In the genomic region with DNA sequence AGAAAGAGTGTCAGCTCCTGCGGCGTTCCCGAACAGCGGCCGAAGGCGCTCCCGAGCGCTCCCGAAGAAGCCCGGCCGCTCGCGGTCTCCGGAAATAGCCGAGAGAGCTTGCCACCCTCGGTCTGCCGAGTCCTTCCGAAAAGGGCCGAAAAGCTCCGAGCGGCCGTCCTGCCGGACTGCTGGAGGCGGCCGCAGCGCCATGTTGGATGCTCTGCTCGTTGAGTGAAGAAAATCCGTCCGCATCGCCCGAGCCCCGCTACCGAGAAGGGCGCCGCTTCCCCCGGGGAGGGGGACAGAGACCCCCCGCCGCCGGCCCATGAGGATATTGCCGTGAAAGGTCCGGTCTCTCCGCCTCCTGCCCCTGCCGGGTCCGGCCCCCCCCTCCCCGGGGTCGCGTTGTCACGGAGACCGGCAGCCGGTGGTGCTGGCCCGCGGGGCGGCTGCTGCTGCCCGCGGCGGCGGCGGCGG, we compare ENCODE assay signal across 8 mouse cellular contexts. TPM values are rescaled to one million over a fixed set of nuclear protein-coding genes. Genes with fewer than 3 reads are reported as not detected.
DNase-seq lines count a peak whose midpoint lies in the region; ATAC-seq and TF ChIP-seq lines count a peak whose summit lies in the region.

No protein-coding gene starts in this region.

- H3K4me3 ChIP-seq in ES-E14 (ENCODE audit: insufficient read depth in 1 of 2, low read depth in 1 of 2, low read length in 2 of 2, poor library complexity in 1 of 2, severe bottlenecking in 1 of 2), result peak overlapping the region; percentile 77 to 97
- H3K4me3 ChIP-seq in forebrain, embryonic 16.5 days (replicated peaks; ENCODE audit: low read length), result peak overlapping the region; percentile 98
- H3K4me3 ChIP-seq in lung, embryonic 15.5 days, result peak overlapping the region; percentile 88

- peak; percentile 97 for ATAC-seq in forebrain, embryonic 16.5 days
- peak; percentile 93 for ATAC-seq in lung, embryonic 15.5 days (ENCODE audit: borderline replicate concordance, extremely low read depth, low FRiP score, low TSS enrichment)

- H3K27ac ChIP-seq in ES-E14 (ENCODE audit: insufficient read depth, low read depth, low read length, poor library complexity, severe bottlenecking), result peak overlapping the region; percentile 8; the same call in 1 of the 2 replicates
- peak overlapping the region; percentile 95 for H3K27ac ChIP-seq in forebrain, embryonic 16.5 days (ENCODE audit: low read length)
- peak overlapping the region; percentile 88 for H3K27ac ChIP-seq in lung, embryonic 15.5 days

- DNase-seq in ES-E14 (ENCODE audit: low read depth, low spot score), result peak; percentile 62
- DNase-seq in cerebellum, adult 18-20 months, result peak; percentile 100
- DNase-seq in heart, postnatal 4 days, result peak; percentile 100
- DNase-seq in layer of hippocampus, adult 8-10 months (ENCODE audit: low spot score in 2 of 2), result peak; percentile 97 to 98
- DNase-seq in ovary, adult 18-20 months (ENCODE audit: low spot score), result peak; percentile 97
- peak; percentile 96 for DNase-seq in thymus, postnatal 0 days (ENCODE audit: low spot score)

- peaks cover 0 to 6% of the 10 kb centered on the region in 2 experiments; a peak in 1 of 4 replicates for H3K4me1 ChIP-seq in ES-E14 (ENCODE audit: control insufficient read depth in 2 of 2, insufficient read depth in 2 of 2, low read length in 2 of 2, poor library complexity in 1 of 2)
- peaks cover 34% of the 10 kb centered on the region for H3K4me1 ChIP-seq in forebrain, embryonic 16.5 days (replicated peaks; ENCODE audit: control insufficient read depth, insufficient read depth, low read length)
- peaks cover 28% of the 10 kb centered on the region for H3K4me1 ChIP-seq in lung, embryonic 15.5 days

- peak overlapping the region; percentile 77 for H3K4me2 ChIP-seq in forebrain, embryonic 16.5 days (ENCODE audit: low read length)
- H3K4me2 ChIP-seq in lung, embryonic 15.5 days, result peak overlapping the region; percentile 81

- H3K9me3 ChIP-seq in ES-E14 (ENCODE audit: control insufficient read depth, insufficient read depth, low read depth, low read length), result no peaks in the 10 kb centered on the region
- H3K9me3 ChIP-seq in forebrain, embryonic 16.5 days (ENCODE audit: control insufficient read depth, low read length), result no peaks in the 10 kb centered on the region; the same call in 1 of the 2 replicates
- H3K9me3 ChIP-seq in lung, embryonic 15.5 days, result no peaks in the 10 kb centered on the region

- no peaks in the 10 kb centered on the region for H3K27me3 ChIP-seq in forebrain, embryonic 16.5 days (replicated peaks; ENCODE audit: control insufficient read depth, insufficient read depth, low read length)
- peaks cover 18% of the 10 kb centered on the region; the same call in 1 of the 2 replicates for H3K27me3 ChIP-seq in lung, embryonic 15.5 days

- in situ Hi-C loops in ES-E14 (cut with MboI; ENCODE audit: low sequenced_read_pairs in 2 of 2, unreplicated experiment in 2 of 2), result no loop called here

- peak overlapping the region; percentile 74 for H3K9ac ChIP-seq in ES-E14 (ENCODE audit: insufficient read depth, low read depth, low read length, poor library complexity, severe bottlenecking)
- H3K9ac ChIP-seq in forebrain, embryonic 16.5 days (replicated peaks; ENCODE audit: low read depth, low read length), result peak overlapping the region; percentile 98
- H3K9ac ChIP-seq in lung, embryonic 15.5 days, result peak overlapping the region; percentile 97

- WGBS in forebrain, embryonic 16.5 days, result under 1% methylated on average over 59 of the region's 59 CpGs
- WGBS in lung, embryonic 15.5 days, result under 1% methylated on average over 56 of the region's 59 CpGs

- peaks cover 11% of the 10 kb centered on the region; the same call in 1 of the 2 replicates for H3K36me3 ChIP-seq in ES-E14 (ENCODE audit: control insufficient read depth, insufficient read depth, low read length, poor library complexity, severe bottlenecking)
- peaks cover 3% of the 10 kb centered on the region; the same call in 1 of the 2 replicates for H3K36me3 ChIP-seq in forebrain, embryonic 16.5 days (ENCODE audit: control insufficient read depth, insufficient read depth)
- peaks cover 12% of the 10 kb centered on the region for H3K36me3 ChIP-seq in lung, embryonic 15.5 days

TF ChIP-seq in ES-E14, 5 proteins besides CTCF, POLR2A, EP300 and RAD21:
- TF ChIP-seq ZNF384 (IDR thresholded peaks at IDR 0.05; ENCODE audit: low read depth, low read length) (no peak), MAFK (IDR thresholded peaks at IDR 0.05; ENCODE audit: insufficient read depth, low read depth, low read length) (no peak), HCFC1 (IDR thresholded peaks at IDR 0.05; ENCODE audit: borderline replicate concordance, insufficient read depth, low read length) (no peak), ZC3H11A (IDR thresholded peaks at IDR 0.05; ENCODE audit: borderline replicate concordance, low read depth, low read length) (no peak), CHD2 (IDR thresholded peaks at IDR 0.05; ENCODE audit: low read depth, low read length) (no peak)

RNA-seq across cellular contexts. Expression of a gene that starts 0.5 kb away (rescaled TPM):
- 18.7 and 31.4 TPM in 2 replicates for total RNA-seq in ES-E14 (2012; rRNA removed)
- polyA plus RNA-seq in forebrain, embryonic 16.5 days (2015; fragmentation: Nextera tagmentation; extraction: Ambion mirVana), result 47.0 and 51.7 TPM in 2 replicates
- total RNA-seq in heart, postnatal 4 days (2021), result 10 to 100 TPM; 57.8 to 59.2 TPM
- 100 to 1,000 TPM; 143 to 163 (median 151) TPM for total RNA-seq in layer of hippocampus, adult 8-10 months (2022)
- 26.6 and 29.6 TPM in 2 replicates for polyA plus RNA-seq in lung, embryonic 15.5 days (2015; fragmentation: Nextera tagmentation; extraction: Ambion mirVana)
- polyA plus RNA-seq in thymus, postnatal 0 days (2015; fragmentation: Nextera tagmentation; extraction: Ambion mirVana), result 18.8 and 20.8 TPM in 2 replicates

Comparison
In these comparisons a context has a peak if more than half of its experiments do, and no peak if none do; other contexts are left out.
1. Peak in every context shown above with its lines: DNase-seq, ATAC-seq, H3K4me3 ChIP-seq and H3K27ac ChIP-seq.
2. H3K27ac ChIP-seq: peak in every context shown above with its lines; median percentile 95 in forebrain, embryonic 16.5 days; 88 in lung, embryonic 15.5 days; 8 in ES-E14.